Mouse (Mus musculus): Measurements from ENCODE around the gene Plch2.

Plch2 gene

GRCm38 (mm10) chr4:155074418-155074817, 17.8 kb upstream of the Plch2 start:
- DNase-seq (ENCODE audit: low spot score), result no peak

GRCm38 (mm10) chr4:155070921-155071320, 14.3 kb upstream of the Plch2 start:
- no peak for DNase-seq (ENCODE audit: low spot score)

- no peak for DNase-seq (ENCODE audit: low spot score)
These were observed 13.6 kb upstream of the Plch2 start for GRCm38 (mm10) chr4:155070199-155070598.

- no peak for DNase-seq (ENCODE audit: low spot score)
These were observed 12.6 kb upstream of the Plch2 start for GRCm38 (mm10) chr4:155069191-155069590.

DNA sequence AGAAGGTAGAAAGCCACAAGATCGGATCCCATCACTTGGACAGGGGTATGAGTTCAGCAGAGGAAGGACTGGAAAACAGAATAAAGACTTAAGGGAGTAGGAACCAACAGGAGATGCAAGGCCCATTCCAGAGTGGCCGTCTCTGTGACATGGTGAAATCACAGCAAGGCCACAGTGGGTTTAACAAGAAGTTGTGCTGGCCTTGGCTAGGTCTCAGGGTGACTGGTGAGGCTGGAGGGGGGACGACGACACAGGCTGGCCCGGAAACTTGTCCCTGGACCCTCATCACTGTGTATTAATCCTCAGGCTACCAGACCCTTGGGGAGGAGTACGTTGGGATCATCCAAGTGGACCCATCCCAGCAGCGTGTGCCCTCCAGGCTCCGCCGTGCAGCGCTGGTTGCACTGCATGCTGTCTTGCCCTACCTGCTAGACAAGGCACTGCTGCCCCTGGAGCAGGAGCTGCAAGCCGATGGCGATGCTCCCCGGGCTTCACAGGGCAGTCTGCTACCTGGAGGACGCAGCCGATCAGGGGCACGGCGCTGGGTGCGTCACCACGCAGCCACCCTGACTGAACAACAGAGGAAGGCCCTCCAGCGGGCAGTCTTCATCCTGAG, 11.9 kb upstream of the Plch2 start:
- no peak for DNase-seq (ENCODE audit: low spot score)

DNA sequence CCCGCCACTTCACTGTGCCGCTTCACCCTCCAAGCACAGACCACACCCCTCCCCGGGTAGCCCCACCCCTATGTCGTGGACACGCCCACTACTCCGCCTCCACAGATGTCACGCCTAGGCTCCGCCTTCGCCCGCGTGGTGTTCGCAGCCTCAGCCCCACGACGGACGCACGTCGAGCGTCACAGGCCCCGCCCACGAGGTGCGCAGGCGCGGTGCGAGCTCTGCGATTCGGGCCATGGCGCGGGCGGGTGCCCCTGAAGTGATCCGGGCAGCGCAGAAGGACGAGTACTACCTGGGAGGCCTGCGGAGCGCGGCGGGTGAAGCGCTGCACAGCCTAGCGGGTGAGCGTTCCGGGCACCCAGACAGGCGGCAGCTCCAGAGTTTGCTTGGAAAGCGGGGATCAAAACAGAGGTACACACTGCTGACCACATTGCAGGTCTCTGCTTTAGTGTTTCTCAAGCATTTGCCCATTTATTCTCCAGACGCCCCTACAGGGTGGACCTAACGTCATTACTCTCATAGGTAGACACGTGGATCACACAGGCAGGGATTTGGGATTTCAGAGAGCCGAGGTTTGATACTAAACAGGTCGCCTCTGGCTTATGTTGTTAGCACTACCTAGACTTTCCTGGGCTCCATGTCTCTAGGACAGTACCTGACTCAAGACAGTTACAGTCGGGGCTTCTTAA, 10.4 kb upstream of the Plch2 start, which contains the start of gene Pex10:
Gene Pex10, plus strand, starts transcription at position 183 of the 689 bp plus-strand sequence.
- peak; percentile 95 for DNase-seq (ENCODE audit: low spot score)

- peak; percentile 80 for DNase-seq (ENCODE audit: low spot score)
These were observed 9.6 kb upstream of the Plch2 start for GRCm38 (mm10) chr4:155065970-155066833.

DNA sequence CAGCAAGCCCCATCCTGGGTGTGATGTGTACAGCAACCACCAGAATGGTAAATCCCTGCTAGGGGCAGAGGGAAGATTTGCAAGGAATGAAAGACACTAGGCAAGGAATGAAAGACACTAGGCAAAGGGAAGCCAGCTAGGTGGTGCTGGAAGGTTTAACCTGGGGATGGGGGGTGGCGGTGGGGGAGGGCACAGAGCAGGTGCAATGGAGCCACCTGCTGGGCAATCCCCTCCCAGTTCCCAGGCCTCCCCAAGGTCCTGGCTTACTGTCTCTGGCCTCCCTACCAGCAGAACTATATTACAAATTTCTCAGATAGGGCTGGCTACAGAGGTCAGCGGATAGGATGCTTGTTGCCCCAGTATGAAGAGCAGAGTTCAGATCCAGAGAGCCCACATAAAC, 7.9 kb upstream of the Plch2 start:
- DNase-seq (ENCODE audit: low spot score), result no peak

GRCm38 (mm10) chr4:155063895-155064294, 7.3 kb upstream of the Plch2 start:
- no peak for DNase-seq (ENCODE audit: low spot score)

GRCm38 (mm10) chr4:155058325-155058724, 1.7 kb upstream of the Plch2 start:
- DNase-seq (ENCODE audit: low spot score), result no peak

- no peak for DNase-seq (ENCODE audit: low spot score)
These were observed 6.5 kb downstream of the Plch2 start for GRCm38 (mm10) chr4:155050116-155050515.

GRCm38 (mm10) chr4:155046636-155047035, 9.9 kb downstream of the Plch2 start:
- peak; percentile 39 for DNase-seq (ENCODE audit: low spot score)

DNA sequence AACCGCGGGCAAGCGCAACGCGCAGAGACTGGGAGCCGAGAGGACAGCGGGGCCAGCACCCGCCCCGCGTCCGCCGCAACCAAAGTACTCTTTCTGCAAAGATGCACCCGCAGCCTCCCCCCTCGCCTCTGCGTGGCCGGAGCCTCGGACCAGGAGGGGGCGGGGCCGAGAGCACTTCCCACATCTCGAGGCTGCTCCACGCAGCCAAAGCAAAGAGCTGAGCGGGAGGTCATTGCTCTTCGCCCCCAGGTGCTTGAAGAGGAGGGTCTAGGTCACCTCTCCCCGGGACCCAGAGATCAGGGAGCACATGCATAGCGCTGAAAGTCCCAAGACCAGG, 13.3 kb downstream of the Plch2 start:
- DNase-seq (ENCODE audit: low spot score), result no peak

- no peak for DNase-seq (ENCODE audit: low spot score)
These were observed 13.8 kb downstream of the Plch2 start for GRCm38 (mm10) chr4:155042606-155043288.

- DNase-seq (ENCODE audit: low spot score), result no peak
These were observed 15.9 kb downstream of the Plch2 start for GRCm38 (mm10) chr4:155040696-155041095.

GRCm38 (mm10) chr4:155040197-155040596, 16.4 kb downstream of the Plch2 start:
- DNase-seq (ENCODE audit: low spot score), result no peak

DNA sequence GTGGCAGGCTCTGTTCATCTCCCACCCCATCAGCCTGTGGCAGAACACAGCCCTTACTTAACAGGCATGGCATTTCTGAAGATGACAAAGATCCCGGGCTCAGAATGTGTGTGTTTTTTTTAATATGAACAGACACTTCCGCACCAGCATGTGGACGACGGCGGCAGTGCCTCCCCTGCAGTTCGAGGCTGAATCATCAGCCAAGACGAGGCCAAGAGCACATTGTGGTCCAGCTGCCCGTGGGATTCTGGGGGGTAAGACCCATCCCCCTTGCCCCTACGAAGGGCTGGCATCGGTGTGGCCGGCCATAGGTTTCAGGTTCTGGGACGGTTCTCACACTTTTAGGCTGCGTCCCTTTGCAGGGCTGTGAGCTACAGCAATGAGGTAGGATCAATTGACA, 21.8 kb downstream of the Plch2 start:
- DNase-seq (ENCODE audit: low spot score), result no peak

DNA sequence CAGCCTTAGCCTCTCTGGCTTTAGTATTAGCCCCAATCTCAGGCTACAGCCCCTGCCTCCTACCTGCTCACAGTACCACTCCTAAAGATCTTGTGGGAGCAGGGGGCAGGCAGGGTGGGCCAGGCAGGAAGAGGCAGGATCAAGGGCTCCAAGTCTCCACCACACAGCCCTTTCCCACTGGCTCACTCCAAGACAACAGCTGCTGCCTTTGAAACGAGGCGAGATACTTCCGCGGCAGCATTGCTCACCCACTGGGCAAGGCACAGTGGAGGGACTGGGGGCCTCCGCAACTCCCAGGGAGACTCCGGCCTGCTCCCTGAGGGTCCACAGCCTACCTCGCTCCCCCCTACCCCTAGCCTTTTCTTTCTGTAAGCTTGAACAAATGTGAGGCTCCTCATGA, 22.4 kb downstream of the Plch2 start:
- DNase-seq (ENCODE audit: low spot score), result no peak

DNA sequence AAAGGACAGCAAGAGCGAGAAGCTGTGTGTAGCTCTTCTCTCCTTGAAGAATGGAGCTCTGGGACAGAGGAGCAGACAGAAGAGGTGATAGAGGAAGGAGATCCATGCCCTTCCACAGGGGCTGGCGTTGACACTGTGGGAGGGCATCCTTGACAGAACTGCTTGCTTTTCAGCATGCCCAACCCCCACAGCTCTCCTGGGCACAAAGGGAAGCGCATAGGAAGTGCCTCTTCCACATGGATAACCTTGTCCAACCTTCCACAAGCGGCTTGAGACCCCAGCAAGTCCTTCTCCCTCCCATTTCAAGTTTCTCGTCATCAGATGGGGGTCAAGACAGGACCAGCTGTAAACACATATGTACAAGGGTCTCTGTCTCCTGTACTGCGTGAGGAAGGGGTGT, 23.5 kb downstream of the Plch2 start:
- no peak for DNase-seq (ENCODE audit: low spot score)

GRCm38 (mm10) chr4:155024170-155025010, 32.2 kb downstream of the Plch2 start:
- DNase-seq (ENCODE audit: low spot score), result no peak

DNA sequence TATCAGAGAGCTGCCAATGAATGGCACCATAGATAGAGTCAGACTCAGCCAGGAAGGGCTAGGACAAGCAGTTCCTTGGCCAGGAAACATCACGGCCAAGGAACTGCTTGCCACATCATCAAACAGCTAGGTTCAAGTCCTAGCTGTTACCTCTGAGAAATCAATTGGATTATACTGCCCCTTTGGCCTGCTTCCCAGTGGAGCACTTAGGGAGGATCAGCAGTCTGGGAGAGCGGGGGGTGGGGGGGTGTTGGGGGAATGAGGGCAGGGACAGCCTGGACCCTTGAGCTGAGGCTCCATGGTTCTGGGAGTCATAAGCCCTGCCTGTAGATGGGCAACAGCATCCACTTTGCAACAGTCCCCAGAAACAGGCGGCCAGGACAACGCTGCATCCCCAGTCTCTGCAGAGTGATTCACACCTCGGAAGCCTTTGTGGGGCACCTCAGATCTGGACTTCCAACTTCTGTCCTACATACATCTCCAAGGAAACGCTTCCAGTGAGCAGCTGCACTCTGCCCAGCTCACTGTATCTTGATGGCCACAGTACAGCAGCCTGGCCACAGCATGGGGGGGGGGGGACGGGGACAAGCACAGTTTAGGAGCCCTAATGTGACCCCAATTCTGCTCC, 34.2 kb downstream of the Plch2 start:
- DNase-seq (ENCODE audit: low spot score), result no peak

All from testis, postnatal 14 days (tissue).